Mouse (Mus musculus) heart, adult 18-20 months (tissue): ENCODE measurements at regions not wholly inside any gene's neighbourhood (a gene's known extent, or its start where the extent isn't known, plus 50 kb on each side); places are given as distances from the start of the nearest gene placed in this dataset.

ENCODE experiments used
- DNase-seq, 2 experiments: peaks; one replicate each; pipeline ENCODE4 v3.0.0; 2021 to 2022; ENCODE audit warnings: mixed read lengths in 1 of 2

GRCm38 (mm10) chr11:19246390-19247114 lies 227.8 kb upstream of the Meis1 start:
- no peak for DNase-seq

DNA sequence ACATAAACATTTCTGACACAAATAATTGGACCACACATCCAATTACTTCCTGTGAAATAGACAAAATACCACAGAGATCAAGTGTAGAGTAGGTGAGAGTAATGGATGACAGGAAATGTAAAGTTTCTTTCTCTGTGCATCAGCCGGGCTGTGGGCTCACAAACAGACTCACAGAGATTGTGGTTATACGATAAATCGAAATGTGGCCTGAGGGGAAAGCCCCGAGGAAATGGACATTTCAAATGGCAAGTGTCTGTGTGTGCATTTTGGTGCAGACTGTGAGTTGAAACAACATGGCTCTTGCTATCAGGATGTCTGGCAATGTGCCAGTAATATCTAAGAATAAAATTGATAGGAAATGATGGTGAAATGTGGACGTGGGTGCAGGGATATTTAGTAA lies 234.8 kb upstream of the Meis1 start:
- no peak for DNase-seq

DNA sequence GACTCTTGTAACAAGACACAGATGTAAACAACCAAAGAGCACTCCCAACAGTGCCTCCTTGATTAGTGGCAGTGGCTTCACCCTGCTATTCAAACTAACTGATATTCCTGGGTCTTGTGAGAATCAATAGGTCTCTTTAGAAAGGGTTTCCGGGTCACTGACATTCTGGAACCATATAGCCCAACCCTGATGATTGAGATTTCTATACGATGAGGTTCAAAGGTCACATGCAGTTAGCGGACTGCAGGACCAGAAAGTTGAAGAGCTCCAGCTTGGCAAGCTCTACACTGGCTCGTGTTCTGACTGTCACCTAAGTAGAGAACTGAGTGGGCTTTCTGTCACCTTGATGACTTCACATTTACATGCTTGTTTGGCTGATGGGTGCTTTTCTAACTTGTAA lies 235.4 kb upstream of the Meis1 start:
- no peak for DNase-seq

GRCm38 (mm10) chr11:19257549-19257948 lies 238.8 kb upstream of the Meis1 start:
- DNase-seq = no peak

DNA sequence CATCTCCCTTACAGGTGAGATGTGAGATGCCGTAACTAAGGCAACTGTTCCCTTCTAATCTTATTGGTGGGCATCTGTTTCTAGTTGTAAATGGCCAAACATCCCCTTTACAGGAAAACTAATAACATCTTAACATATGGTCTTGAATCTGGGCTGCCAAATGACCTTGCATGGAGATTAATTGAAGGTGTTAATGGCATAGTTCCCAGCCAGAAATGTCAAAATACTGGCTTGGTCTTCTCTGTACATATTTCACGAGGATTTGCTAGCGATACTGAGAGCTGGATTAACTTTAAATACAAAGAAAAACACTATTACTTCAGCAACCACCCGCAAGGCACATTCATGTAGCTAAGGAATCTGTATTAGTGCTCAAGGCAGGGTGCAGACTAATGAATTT lies 244.0 kb upstream of the Meis1 start:
- DNase-seq = no peak

- no peak for DNase-seq
Observed at GRCm38 (mm10) chr11:19264798-19265671, 246.2 kb upstream of the Meis1 start.

GRCm38 (mm10) chr11:19265672-19265972 lies 246.8 kb upstream of the Meis1 start:
- no peak for DNase-seq

DNA sequence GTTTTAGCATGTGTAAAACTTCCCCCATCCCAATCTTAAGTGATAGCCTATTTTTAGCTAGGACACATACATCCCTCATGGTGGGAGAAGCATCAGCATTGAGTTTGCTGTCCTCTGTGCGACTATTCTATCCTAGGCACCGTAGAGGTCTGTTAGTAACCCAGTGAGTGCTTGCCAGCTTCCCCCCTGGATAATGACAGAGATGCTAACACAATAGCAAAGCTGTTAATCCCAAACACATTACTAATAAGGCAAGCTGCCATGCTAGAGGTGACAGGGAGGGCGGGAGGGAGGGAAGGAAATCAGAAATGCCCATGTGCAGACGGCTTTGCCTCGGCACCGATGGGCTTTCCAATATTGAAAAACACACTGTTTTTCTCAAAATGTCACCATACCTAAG lies 272.2 kb upstream of the Meis1 start:
- no peak for DNase-seq

GRCm38 (mm10) chr11:19299411-19299810 lies 280.6 kb upstream of the Meis1 start:
- no peak for DNase-seq

- DNase-seq = no peak
Observed at GRCm38 (mm10) chr11:19306687-19307086, 287.9 kb upstream of the Meis1 start.

- no peak for DNase-seq
Observed at GRCm38 (mm10) chr11:19330685-19331239, 312.0 kb upstream of the Meis1 start.

- DNase-seq = no peak
Observed at GRCm38 (mm10) chr11:19332274-19332673, 313.5 kb upstream of the Meis1 start.

DNA sequence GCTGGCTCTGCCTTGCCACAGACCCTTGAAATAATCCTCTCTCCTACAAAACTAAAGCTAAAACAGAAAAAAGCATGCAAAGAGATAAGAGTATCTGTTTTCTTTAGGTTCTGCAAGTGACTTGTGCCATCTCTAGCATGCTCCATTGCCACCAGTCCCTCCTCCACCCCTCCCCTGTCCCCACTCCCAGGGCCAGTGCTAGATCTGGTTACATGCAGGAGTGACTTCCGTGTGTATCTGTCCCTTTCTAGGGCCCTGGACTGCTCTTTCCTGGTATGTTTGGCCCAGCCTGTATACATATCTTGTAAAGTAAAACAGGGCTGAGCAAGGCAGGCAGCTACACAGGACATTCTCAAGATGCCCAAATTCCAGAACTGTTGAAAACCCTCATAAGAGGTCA lies 313.9 kb upstream of the Meis1 start:
- no peak for DNase-seq

GRCm38 (mm10) chr11:19333908-19334487 lies 315.2 kb upstream of the Meis1 start:
- no peak for DNase-seq

DNA sequence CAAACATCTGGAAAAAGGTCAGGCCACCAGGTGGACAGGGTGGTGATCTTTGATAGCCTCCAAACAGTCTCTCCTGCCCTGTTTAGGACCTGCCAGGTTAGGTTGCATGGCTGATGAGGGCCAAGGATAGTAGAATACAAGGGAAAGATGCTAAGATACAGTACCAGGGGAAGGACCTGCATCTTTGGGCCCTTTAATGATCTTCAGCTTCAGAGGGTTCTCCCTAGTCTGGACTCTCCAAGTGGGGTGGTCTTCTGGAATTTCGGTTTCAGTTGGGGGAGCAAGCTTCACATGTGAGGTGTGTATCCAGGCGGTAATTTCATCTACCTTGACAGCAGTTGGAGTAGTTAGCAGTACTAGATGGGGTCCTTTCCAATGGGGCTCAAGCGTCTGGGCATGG lies 316.6 kb upstream of the Meis1 start:
- DNase-seq = no peak

GRCm38 (mm10) chr11:19339721-19340317 lies 321.0 kb upstream of the Meis1 start:
- DNase-seq = no peak

DNA sequence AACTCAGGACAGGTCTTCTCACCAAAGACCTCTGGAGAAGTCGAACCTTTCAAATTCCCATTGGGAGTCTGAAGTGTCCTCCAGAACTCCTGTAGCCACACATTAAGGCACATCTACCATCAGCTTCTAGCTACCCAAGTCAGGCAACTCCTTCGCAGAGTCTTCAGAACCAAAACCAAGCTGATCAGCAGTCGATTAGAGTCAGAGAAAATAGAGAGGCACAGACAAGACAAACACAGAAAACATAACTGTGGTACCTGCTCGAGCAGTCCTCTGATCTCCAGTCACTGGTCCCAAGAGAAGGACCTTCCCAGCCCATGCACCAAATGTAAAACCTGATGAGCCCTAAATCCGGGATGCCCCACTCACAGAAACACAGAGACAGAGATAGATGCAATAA lies 322.1 kb upstream of the Meis1 start:
- DNase-seq = no peak

DNA sequence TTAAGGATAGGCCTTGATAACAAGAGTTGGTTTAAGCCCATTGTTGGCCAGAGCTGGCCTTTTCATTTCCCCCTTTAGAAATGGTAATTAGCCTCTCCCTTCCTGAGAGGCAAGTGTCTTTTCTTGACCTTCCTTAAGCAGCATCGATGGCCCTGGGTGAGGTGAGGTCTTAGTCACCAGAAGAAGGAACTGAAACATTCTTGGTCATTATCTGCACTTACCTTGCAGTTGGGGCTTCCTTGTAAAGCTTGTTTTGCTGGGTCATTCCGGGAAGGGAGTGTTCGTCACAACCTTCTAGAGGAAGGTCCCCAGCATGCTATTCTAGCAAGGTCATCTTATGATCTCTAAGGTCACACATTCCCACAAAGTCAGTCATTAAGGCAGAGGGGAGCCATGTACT lies 322.6 kb upstream of the Meis1 start:
- DNase-seq = no peak

DNA sequence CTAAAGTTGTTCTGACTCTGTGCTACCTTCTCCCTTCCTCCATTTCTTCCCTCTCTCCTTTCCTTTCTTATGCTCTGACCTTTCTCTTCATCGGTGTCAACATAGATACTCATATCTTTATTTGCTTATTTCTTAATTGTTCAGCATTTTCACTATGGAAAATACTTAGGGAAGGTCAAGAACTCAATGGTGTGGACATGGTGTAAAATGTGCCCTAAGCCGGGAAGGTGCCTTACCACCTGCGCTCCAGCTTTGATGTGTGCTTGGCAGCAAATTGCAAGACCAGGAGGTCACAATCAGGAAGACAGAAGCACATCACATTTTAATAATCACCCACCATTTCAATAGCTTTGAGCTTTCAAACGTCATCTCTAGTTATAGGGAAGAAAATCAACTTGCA lies 324.0 kb upstream of the Meis1 start:
- DNase-seq = no peak

- DNase-seq = no peak
Observed at GRCm38 (mm10) chr11:19346276-19346826, 327.6 kb upstream of the Meis1 start.

GRCm38 (mm10) chr11:19350331-19351242 lies 331.8 kb upstream of the Meis1 start:
- DNase-seq = no peak
